Mouse (Mus musculus): ENCODE measurements around the gene Gm20517. TPM values are rescaled to one million over a fixed set of nuclear protein-coding genes. Genes with fewer than 3 reads are reported as not detected.
A peak's percentile ranks its signal among the peaks of the same experiment; 100 is the strongest.

The Gm20517 gene
- polyA plus RNA-seq, 1 experiment from 2014 or later, result 2.2 TPM

DNA sequence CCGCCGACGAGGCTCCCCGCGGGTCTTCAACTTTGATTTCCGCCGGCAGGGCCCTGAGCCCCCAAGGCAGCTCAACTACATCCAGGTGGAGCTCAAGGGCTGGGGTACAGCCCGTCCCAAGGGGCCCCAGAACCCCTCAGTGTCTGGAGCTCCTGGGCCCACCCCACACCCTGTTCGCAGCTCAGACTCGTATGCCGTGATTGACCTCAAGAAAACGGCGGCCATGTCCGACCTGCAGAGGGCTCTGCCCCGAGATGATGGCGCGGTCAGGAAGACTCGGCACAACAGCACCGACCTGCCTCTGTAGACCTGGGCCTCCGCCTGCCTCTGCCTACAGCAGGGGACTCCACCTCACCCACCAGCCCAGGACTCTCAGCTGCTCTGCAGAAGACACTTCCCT is 92.2 kb downstream of the Gm20517 start:
- H3K4me3 ChIP-seq (ENCODE audit: control insufficient read depth in 1 of 2, insufficient read depth in 1 of 2, low read depth in 1 of 2, low read length in 2 of 2), result no peak overlapping the region

DNA sequence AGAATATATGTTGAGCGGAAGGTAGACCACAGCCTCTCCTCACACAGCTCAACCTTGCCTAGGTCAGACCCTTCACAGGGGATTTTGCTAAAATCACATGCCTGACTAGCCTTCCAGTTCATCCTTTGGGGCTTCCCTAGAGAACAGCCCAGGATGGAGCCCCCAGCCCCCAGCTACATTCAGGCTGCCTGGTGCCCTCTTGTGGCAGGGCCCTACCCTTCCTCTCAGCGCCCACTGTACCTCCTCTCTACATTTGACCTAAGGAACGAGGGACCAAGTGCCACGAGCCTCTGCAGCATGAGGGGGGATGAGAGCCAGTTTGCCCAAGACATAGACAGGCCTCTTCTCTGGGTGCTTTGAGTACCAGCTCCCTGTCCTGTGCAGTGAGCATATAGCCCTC is 93.3 kb downstream of the Gm20517 start:
- H3K4me1 ChIP-seq (ENCODE audit: control insufficient read depth in 2 of 2, insufficient read depth in 2 of 2, low read length in 2 of 2), result peaks cover 9 to 12% of the 10 kb centered on the region in 2 experiments; a peak in 3 of 4 replicates
- no peak overlapping the region for H3K4me3 ChIP-seq (ENCODE audit: control insufficient read depth in 1 of 2, insufficient read depth in 1 of 2, low read depth in 1 of 2, low read length in 2 of 2)
- 83% methylated on average over 4 of the region's 4 CpGs for WGBS
- no peak overlapping the region for H3K4me2 ChIP-seq (ENCODE audit: low read length)
- H3K9ac ChIP-seq (ENCODE audit: low read length), result no peak overlapping the region
- no peaks in the 10 kb centered on the region for H3K9me3 ChIP-seq (ENCODE audit: control insufficient read depth, low read length)
- peaks cover 30% of the 10 kb centered on the region for H3K36me3 ChIP-seq (ENCODE audit: control insufficient read depth, insufficient read depth, low read length)
- no peak overlapping the region for H3K27ac ChIP-seq (replicated peaks in 1 of 2; ENCODE audit: control insufficient read depth in 1 of 2, insufficient read depth in 1 of 2, low read depth in 2 of 2, low read length in 2 of 2)
- no peaks in the 10 kb centered on the region; the same call in 1 of the 2 replicates for H3K27me3 ChIP-seq (ENCODE audit: control insufficient read depth, insufficient read depth, low read length)
- ATAC-seq (ENCODE audit: insufficient number of reproducible peaks, insufficient read depth, low FRiP score, low read depth), result no peak

More for the DNA sequence above, 92.2 kb downstream of the Gm20517 start:
- no peak for ATAC-seq (ENCODE audit: insufficient number of reproducible peaks, insufficient read depth, low FRiP score, low read depth)
- Histone ChIP-seq H3K9me3 (ENCODE audit: control insufficient read depth, low read length) (no peaks in the 10 kb centered on the region), H3K36me3 (ENCODE audit: control insufficient read depth, insufficient read depth, low read length) (peaks cover 36% of the 10 kb centered on the region), H3K4me1 (ENCODE audit: control insufficient read depth in 2 of 2, insufficient read depth in 2 of 2, low read length in 2 of 2) (peaks cover 9 to 12% of the 10 kb centered on the region in 2 experiments; a peak in 3 of 4 replicates), H3K27me3 (ENCODE audit: control insufficient read depth, insufficient read depth, low read length) (no peaks in the 10 kb centered on the region; the same call in 1 of the 2 replicates), H3K9ac (ENCODE audit: low read length) (no peak overlapping the region), H3K4me2 (ENCODE audit: low read length) (peak overlapping the region; percentile 32), H3K27ac (replicated peaks in 1 of 2; ENCODE audit: control insufficient read depth in 1 of 2, insufficient read depth in 1 of 2, low read depth in 2 of 2, low read length in 2 of 2) (no peak overlapping the region)
- 30% methylated on average over 20 of the region's 20 CpGs for WGBS

DNA sequence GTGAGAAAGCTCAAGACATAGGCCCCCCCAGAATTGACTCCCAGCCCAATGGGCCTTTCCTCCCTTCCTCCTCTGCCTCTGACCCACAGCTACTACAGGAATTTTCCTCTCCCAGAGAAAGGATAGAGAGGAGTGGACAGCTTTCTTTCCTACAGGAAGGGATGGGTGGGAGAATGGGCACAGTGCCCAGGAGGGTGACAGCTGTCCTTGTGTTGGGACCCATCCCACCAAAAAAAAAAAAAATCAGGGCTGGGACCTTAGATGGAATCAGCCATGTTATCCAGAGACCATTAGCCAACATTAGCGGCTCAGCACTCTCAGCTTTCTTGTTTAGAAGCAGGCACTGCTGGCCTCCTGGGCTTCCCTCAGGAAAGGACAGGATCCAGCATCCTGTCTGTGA is 94.8 kb downstream of the Gm20517 start:
- peaks cover 9 to 12% of the 10 kb centered on the region in 2 experiments; a peak in 3 of 4 replicates for H3K4me1 ChIP-seq (ENCODE audit: control insufficient read depth in 2 of 2, insufficient read depth in 2 of 2, low read length in 2 of 2)
- no peaks in the 10 kb centered on the region for H3K9me3 ChIP-seq (ENCODE audit: control insufficient read depth, low read length)
- 71% methylated on average over 1 of the region's 1 CpGs for WGBS
- H3K4me2 ChIP-seq (ENCODE audit: low read length), result no peak overlapping the region
- H3K9ac ChIP-seq (ENCODE audit: low read length), result no peak overlapping the region
- H3K4me3 ChIP-seq (ENCODE audit: control insufficient read depth in 1 of 2, insufficient read depth in 1 of 2, low read depth in 1 of 2, low read length in 2 of 2), result no peak overlapping the region
- no peak overlapping the region; a peak in 1 of 4 replicates for H3K27ac ChIP-seq (replicated peaks in 1 of 2; ENCODE audit: control insufficient read depth in 1 of 2, insufficient read depth in 1 of 2, low read depth in 2 of 2, low read length in 2 of 2)
- peaks cover 23% of the 10 kb centered on the region for H3K36me3 ChIP-seq (ENCODE audit: control insufficient read depth, insufficient read depth, low read length)
- H3K27me3 ChIP-seq (ENCODE audit: control insufficient read depth, insufficient read depth, low read length), result no peaks in the 10 kb centered on the region; the same call in 1 of the 2 replicates
- ATAC-seq (ENCODE audit: insufficient number of reproducible peaks, insufficient read depth, low FRiP score, low read depth), result peak; percentile 18; the same call in 1 of the 2 replicates

DNA sequence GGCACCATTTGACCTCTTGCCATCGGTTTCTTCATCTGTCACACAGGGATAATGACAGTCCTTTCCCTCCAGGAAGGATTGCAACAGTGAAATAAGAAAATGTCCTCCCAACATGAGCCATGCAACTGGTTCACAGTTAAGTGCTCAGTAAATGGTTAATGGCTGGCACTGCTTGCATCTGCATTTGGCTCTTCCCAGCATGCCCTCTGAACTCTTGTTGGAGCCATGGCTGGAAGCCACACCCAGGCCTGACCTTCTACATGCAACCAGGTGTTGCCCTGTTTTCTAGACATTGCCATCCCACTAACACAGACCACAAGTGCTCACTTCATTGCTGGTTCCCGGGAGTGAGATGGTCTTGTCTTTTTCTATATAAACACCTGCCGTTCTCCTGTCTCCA is 96.6 kb downstream of the Gm20517 start:
- Histone ChIP-seq H3K27ac (replicated peaks in 1 of 2; ENCODE audit: control insufficient read depth in 1 of 2, insufficient read depth in 1 of 2, low read depth in 2 of 2, low read length in 2 of 2) (no peak overlapping the region), H3K9ac (ENCODE audit: low read length) (no peak overlapping the region), H3K36me3 (ENCODE audit: control insufficient read depth, insufficient read depth, low read length) (0 out of 2 replicates have a peak, but pooled peaks cover 8% of the 10 kb centered on the region), H3K4me3 (ENCODE audit: control insufficient read depth in 1 of 2, insufficient read depth in 1 of 2, low read depth in 1 of 2, low read length in 2 of 2) (no peak overlapping the region), H3K9me3 (ENCODE audit: control insufficient read depth, low read length) (no peaks in the 10 kb centered on the region), H3K27me3 (ENCODE audit: control insufficient read depth, insufficient read depth, low read length) (no peaks in the 10 kb centered on the region; the same call in 1 of the 2 replicates), H3K4me2 (ENCODE audit: low read length) (no peak overlapping the region), H3K4me1 (ENCODE audit: control insufficient read depth in 2 of 2, insufficient read depth in 2 of 2, low read length in 2 of 2) (peaks cover 6 to 7% of the 10 kb centered on the region in 2 experiments; a peak in 2 of 4 replicates)
- no peak for ATAC-seq (ENCODE audit: insufficient number of reproducible peaks, insufficient read depth, low FRiP score, low read depth)
- WGBS, result 74% methylated on average over 3 of the region's 3 CpGs

DNA sequence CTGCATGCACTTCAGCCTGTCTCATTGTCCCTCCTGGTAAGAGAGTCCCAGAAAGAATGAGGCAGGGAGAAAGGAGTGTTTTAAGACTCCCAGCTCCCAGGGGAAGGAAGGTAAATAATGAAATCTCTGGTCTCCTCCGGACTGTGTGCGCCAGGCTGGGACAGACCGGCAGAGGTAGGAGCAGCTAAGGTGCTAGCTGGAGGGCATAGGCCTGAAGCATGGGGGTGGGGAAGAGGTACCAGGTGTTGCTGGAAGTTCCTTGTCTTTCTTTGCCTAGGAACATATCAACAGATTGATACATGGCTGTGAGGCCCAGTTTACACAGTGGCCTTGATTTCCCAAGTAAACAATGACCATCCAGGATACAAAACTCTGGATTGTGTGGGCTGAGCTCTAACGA is 97.6 kb downstream of the Gm20517 start:
- Histone ChIP-seq H3K36me3 (ENCODE audit: control insufficient read depth, insufficient read depth, low read length) (no peaks in the 10 kb centered on the region), H3K9ac (ENCODE audit: low read length) (no peak overlapping the region), H3K4me1 (ENCODE audit: control insufficient read depth in 2 of 2, insufficient read depth in 2 of 2, low read length in 2 of 2) (peaks cover 3 to 4% of the 10 kb centered on the region in 2 experiments; a peak in 1 of 4 replicates), H3K27me3 (ENCODE audit: control insufficient read depth, insufficient read depth, low read length) (no peaks in the 10 kb centered on the region; the same call in 1 of the 2 replicates), H3K9me3 (ENCODE audit: control insufficient read depth, low read length) (no peaks in the 10 kb centered on the region), H3K4me2 (ENCODE audit: low read length) (no peak overlapping the region), H3K4me3 (ENCODE audit: control insufficient read depth in 1 of 2, insufficient read depth in 1 of 2, low read depth in 1 of 2, low read length in 2 of 2) (no peak overlapping the region), H3K27ac (replicated peaks in 1 of 2; ENCODE audit: control insufficient read depth in 1 of 2, insufficient read depth in 1 of 2, low read depth in 2 of 2, low read length in 2 of 2) (no peak overlapping the region)
- 64% methylated on average over 4 of the region's 4 CpGs for WGBS
- ATAC-seq (ENCODE audit: insufficient number of reproducible peaks, insufficient read depth, low FRiP score, low read depth), result no peak

DNA sequence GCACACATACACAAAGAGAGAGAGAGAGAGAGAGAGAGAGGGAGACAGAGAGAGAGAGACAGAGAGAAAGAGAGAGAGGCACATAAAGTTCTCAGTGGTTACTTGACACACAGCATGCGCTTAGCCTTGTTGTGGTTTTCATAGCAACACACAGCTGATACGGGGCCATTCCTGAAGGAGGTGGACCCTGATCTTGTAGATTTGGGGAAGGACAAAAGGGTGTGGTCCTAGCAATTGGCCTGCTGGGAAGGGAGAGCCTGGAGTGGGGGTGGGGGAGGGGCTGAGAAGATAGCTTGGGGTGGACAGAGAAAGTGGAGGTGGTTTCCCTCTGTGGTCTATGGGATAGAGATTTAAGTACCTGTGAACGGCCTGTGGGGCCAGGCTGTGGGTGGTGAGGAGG is 98.6 kb downstream of the Gm20517 start:
- peaks cover 3 to 4% of the 10 kb centered on the region in 2 experiments; a peak in 1 of 4 replicates for H3K4me1 ChIP-seq (ENCODE audit: control insufficient read depth in 2 of 2, insufficient read depth in 2 of 2, low read length in 2 of 2)

DNA sequence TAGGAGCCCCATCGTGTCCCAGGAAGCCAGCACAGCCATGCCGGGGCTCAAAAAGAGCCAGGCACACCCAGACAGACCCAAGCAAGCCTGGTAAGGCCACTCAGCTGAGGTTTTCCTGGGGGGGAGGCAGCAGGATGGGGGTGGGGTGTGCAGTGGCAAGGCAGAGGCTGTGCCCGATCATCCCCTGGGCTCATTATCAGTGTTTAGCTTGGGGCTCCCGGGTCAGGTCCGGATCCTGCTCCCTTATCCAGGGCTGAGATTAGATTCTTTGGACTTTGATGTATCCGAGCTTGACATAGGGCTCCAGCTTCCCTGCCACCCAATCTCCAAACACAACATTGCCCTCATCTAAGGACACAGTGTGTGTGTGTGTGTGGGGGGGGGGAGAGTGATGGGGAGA is 100.5 kb downstream of the Gm20517 start:
- Histone ChIP-seq H3K9ac (ENCODE audit: low read length) (no peak overlapping the region), H3K4me1 (ENCODE audit: control insufficient read depth in 2 of 2, insufficient read depth in 2 of 2, low read length in 2 of 2) (peaks cover 2 to 4% of the 10 kb centered on the region in 2 experiments; a peak in 1 of 4 replicates), H3K27me3 (ENCODE audit: control insufficient read depth, insufficient read depth, low read length) (no peaks in the 10 kb centered on the region; the same call in 1 of the 2 replicates), H3K9me3 (ENCODE audit: control insufficient read depth, low read length) (no peaks in the 10 kb centered on the region), H3K4me3 (ENCODE audit: control insufficient read depth in 1 of 2, insufficient read depth in 1 of 2, low read depth in 1 of 2, low read length in 2 of 2) (no peak overlapping the region), H3K27ac (replicated peaks in 1 of 2; ENCODE audit: control insufficient read depth in 1 of 2, insufficient read depth in 1 of 2, low read depth in 2 of 2, low read length in 2 of 2) (no peak overlapping the region), H3K36me3 (ENCODE audit: control insufficient read depth, insufficient read depth, low read length) (no peaks in the 10 kb centered on the region), H3K4me2 (ENCODE audit: low read length) (no peak overlapping the region)
- ATAC-seq (ENCODE audit: insufficient number of reproducible peaks, insufficient read depth, low FRiP score, low read depth), result no peak
- WGBS, result 19% methylated on average over 6 of the region's 6 CpGs

More for the DNA sequence above, 98.6 kb downstream of the Gm20517 start:
- Histone ChIP-seq H3K27ac (replicated peaks in 1 of 2; ENCODE audit: control insufficient read depth in 1 of 2, insufficient read depth in 1 of 2, low read depth in 2 of 2, low read length in 2 of 2) (no peak overlapping the region), H3K36me3 (ENCODE audit: control insufficient read depth, insufficient read depth, low read length) (no peaks in the 10 kb centered on the region), H3K9me3 (ENCODE audit: control insufficient read depth, low read length) (no peaks in the 10 kb centered on the region), H3K4me3 (ENCODE audit: control insufficient read depth in 1 of 2, insufficient read depth in 1 of 2, low read depth in 1 of 2, low read length in 2 of 2) (no peak overlapping the region), H3K4me2 (ENCODE audit: low read length) (no peak overlapping the region), H3K9ac (ENCODE audit: low read length) (no peak overlapping the region), H3K27me3 (ENCODE audit: control insufficient read depth, insufficient read depth, low read length) (no peaks in the 10 kb centered on the region; the same call in 1 of the 2 replicates)
- ATAC-seq (ENCODE audit: insufficient number of reproducible peaks, insufficient read depth, low FRiP score, low read depth), result no peak
- 53% methylated on average over 3 of the region's 3 CpGs for WGBS

Data from heart, embryonic 14.5 days (tissue).